Mouse (Mus musculus): Measurements from ENCODE around the gene Chrna7. TPM values are rescaled to one million over a fixed set of nuclear protein-coding genes. Genes with fewer than 3 reads are reported as not detected.

Gene Chrna7
- polyA plus RNA-seq, 2 experiments: 0.02 TPM; not detected in 1

DNA sequence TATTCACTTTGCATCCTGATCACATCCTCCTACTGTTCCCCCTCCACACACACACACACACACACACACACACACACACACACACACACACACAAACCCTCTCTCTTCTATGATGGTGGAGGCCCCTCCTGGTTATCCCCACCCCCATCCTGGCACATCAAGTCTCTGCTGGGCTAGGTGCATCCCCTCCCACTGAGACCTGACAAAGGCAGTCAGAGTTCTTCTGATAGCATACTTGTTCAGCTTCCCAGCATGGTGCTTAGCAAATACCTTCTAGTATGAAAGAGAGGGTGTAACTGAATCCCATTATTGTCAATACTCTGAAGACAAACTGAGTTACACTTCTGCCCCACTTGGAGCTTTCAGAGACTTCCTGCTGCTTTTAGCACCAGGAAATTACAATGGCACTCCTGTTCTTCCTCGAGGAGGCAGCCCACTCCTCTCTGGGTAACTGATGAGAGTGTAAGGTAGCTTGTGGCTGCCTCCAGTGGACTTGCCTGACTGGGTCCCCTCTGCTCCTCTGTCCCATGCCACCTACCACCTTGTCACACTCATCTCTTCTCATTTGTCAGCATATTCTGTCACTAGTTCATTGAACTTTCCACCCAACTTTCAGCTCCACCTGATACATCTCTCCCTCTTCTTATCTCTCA is 127.9 kb downstream of the Chrna7 start:
- no peak overlapping the region for H3K9ac ChIP-seq (replicated peaks)
- no peaks in the 10 kb centered on the region for H3K27me3 ChIP-seq (ENCODE audit: control insufficient read depth, insufficient read depth, low read length)
- H3K4me3 ChIP-seq (ENCODE audit: insufficient read depth in 1 of 2, low read depth in 2 of 2, low read length in 2 of 2): no peak overlapping the region
- ATAC-seq (ENCODE audit: insufficient read depth) (no peak), DNase-seq (ENCODE audit: low read depth in 3 of 3, low spot score in 3 of 3) (no peak)
- WGBS (ENCODE audit: insufficient replicate concordance): 0% methylated on average over 1 of the region's 1 CpGs
- no peaks in the 10 kb centered on the region for H3K36me3 ChIP-seq (replicated peaks; ENCODE audit: control insufficient read depth, insufficient read depth, low read depth)
- H3K9me3 ChIP-seq (ENCODE audit: control insufficient read depth, low read length): no peaks in the 10 kb centered on the region
- no peak overlapping the region for H3K27ac ChIP-seq
- H3K4me2 ChIP-seq (ENCODE audit: low read depth): no peak overlapping the region
- no peak for TF ChIP-seq CTCF (IDR thresholded peaks at IDR 0.05; ENCODE audit: low read depth)
- no peak for TF ChIP-seq EP300 (IDR thresholded peaks at IDR 0.05; ENCODE audit: low read depth)
- no peaks in the 10 kb centered on the region for H3K4me1 ChIP-seq (replicated peaks; ENCODE audit: control insufficient read depth in 2 of 2, insufficient read depth in 2 of 2, low read length in 1 of 2)

DNA sequence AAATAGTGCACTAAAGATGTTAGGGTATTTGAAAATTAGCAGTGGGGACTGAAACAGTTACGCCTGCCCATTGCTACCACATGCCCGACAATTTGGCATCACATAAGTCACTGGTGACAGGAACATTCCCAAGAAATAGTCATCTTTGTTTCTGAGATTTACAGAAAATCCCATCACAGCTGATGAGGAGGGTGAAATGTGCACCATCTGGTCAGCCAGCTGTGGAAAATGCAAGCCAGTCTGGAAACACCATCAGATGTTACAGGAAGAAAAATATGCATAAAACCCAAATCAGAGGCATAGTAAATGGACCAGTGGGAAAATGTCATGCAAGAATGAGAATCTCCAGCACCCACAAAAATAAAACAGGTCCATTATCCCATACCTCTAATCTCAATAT is 151.4 kb downstream of the Chrna7 start:
- H3K4me3 ChIP-seq (ENCODE audit: insufficient read depth in 1 of 2, low read depth in 2 of 2, low read length in 2 of 2): no peak overlapping the region
- no peaks in the 10 kb centered on the region for H3K4me1 ChIP-seq (replicated peaks; ENCODE audit: control insufficient read depth in 2 of 2, insufficient read depth in 2 of 2, low read length in 1 of 2)
- no peaks in the 10 kb centered on the region for H3K9me3 ChIP-seq (ENCODE audit: control insufficient read depth, low read length)
- H3K4me2 ChIP-seq (ENCODE audit: low read depth): no peak overlapping the region
- H3K27ac ChIP-seq: no peak overlapping the region
- DNase-seq (ENCODE audit: low read depth in 3 of 3, low spot score in 3 of 3) (no peak), ATAC-seq (ENCODE audit: insufficient read depth) (no peak)
- H3K9ac ChIP-seq (replicated peaks): no peak overlapping the region
- no peaks in the 10 kb centered on the region for H3K36me3 ChIP-seq (replicated peaks; ENCODE audit: control insufficient read depth, insufficient read depth, low read depth)
- no peaks in the 10 kb centered on the region for H3K27me3 ChIP-seq (ENCODE audit: control insufficient read depth, insufficient read depth, low read length)
- WGBS (ENCODE audit: insufficient replicate concordance): 47% methylated on average over 2 of the region's 2 CpGs
- no peak for TF ChIP-seq CTCF (IDR thresholded peaks at IDR 0.05; ENCODE audit: low read depth)
- no peak for TF ChIP-seq EP300 (IDR thresholded peaks at IDR 0.05; ENCODE audit: low read depth)

Other genes with a start within 250 kb of the Chrna7 start
- 0.01 TPM in 2 replicates for gene Otud7a, start 232.2 kb upstream of the Chrna7 start, polyA plus RNA-seq (2012; rRNA removed)
- 0.08 TPM in 1 of 2 replicates, not detected in the other for gene Otud7a, start 232.2 kb upstream of the Chrna7 start, polyA plus RNA-seq (2014; fragmentation: Nextera tagmentation; extraction: Ambion mirVana)

All from liver, embryonic 14.5 days (tissue).